ENCODE assay signal across 1 mouse cellular context in genomic region chr13:59704562-59704961, GRCm38 (mm10).
TF ChIP-seq lines count a peak whose summit lies in the region.

No protein-coding gene starts in this region.

TF ChIP-seq in CH12.LX, 34 proteins besides CTCF, POLR2A, EP300 and RAD21 (continued from another document):
- TF ChIP-seq BHLHE40 (IDR thresholded peaks at IDR 0.05; ENCODE audit: low read depth, low read length) (peak; percentile 44; the same call in 1 of the 2 replicates), CHD2 (IDR thresholded peaks at IDR 0.05; ENCODE audit: low read length) (0 out of 2 replicates have a peak, but pooled peaks have one; percentile 41)
TF ChIP-seq in CH12.LX: peak in this region for 2.
